Mouse (Mus musculus): ENCODE measurements around the gene Naaladl2. TPM values are rescaled to one million over a fixed set of nuclear protein-coding genes. Genes with fewer than 3 reads are reported as not detected.

The Naaladl2 gene
- polyA plus RNA-seq, 1 experiment = 1.0 TPM

DNA sequence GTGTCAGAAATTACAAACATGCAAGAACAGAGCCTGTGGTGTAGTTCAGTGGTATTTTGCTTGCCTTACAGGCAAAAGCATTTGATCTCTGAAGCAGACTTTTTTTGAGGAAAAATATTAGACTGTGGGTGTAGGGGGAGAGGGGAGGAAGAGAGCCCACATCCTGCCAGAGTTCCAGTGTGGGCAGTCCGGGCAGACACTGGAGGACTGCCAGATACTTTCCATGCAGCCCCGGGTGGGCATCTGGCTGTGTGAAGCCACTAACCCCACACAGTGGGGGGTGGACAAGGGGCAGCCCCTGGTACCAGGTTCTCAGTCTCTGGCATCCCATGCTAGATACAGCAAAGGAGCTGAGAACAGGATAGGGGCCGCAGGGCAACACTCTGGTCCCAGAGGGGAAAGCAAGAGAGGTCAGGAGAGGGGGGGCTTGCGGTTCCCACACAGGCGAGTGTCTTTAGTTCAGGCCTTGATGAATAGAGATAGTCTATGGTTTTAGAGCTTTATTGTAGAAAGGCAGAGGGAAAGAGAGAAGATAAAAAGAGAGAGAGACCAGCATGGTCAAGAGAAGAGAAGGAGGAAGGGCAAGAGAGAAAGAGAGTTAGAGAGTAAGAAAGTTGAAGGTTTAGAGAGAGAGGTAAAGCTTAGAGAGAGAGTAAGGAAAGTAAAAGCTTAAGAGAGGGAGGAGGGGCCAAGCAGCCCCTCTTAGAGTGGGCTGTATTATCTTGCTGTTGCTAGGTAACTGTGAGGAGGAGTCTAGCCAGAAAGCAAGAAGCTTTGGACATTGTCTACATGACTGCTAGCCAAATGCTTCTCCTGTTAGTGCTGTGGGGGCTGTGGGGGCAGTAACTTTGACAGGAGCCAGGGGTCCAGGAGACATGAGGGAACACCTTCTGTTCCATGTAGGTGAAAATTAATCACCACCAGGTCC lies 18.9 kb downstream of the Naaladl2 start:
- H3K4me3 ChIP-seq (replicated peaks; ENCODE audit: control insufficient read depth, low read depth, low read length) = no peak overlapping the region
- 47% methylated on average over 5 of the region's 5 CpGs for WGBS
- no peak overlapping the region for H3K27ac ChIP-seq (ENCODE audit: control insufficient read depth, insufficient read depth, low read depth, low read length, poor library complexity)
- TF ChIP-seq POLR2A (IDR thresholded peaks at IDR 0.05; ENCODE audit: borderline replicate concordance, control insufficient read depth, low read depth, low read length) (no peak), CTCF (IDR thresholded peaks at IDR 0.05; ENCODE audit: control insufficient read depth, insufficient read depth, low read length) (no peak)
- H3K4me1 ChIP-seq (ENCODE audit: control insufficient read depth, insufficient read depth, low read length) = no peaks in the 10 kb centered on the region

DNA sequence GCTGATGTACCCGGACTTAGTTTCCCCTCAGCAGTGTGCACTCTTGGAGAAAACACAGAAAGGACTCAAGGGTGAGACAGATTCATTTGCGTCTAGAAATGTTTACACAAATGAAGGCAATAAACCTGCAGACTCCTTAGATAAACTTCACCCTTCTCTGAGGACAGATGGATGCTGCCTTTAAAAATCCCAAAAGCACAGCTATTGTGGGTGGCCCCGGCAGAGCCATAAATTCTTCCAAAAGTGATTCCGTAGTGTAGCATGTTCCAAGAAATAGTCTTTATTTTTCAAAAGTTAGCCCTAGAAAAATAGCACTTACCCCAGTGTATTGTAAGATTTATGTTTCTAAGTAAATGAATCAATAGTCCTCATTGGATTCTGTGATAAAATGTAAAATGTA lies 31.0 kb downstream of the Naaladl2 start:
- no peaks in the 10 kb centered on the region for H3K4me1 ChIP-seq (ENCODE audit: control insufficient read depth, insufficient read depth, low read length)
- no peak overlapping the region for H3K4me3 ChIP-seq (replicated peaks; ENCODE audit: control insufficient read depth, low read depth, low read length)
- WGBS = 73% methylated on average over 4 of the region's 4 CpGs
- no peak for TF ChIP-seq CTCF (IDR thresholded peaks at IDR 0.05; ENCODE audit: control insufficient read depth, insufficient read depth, low read length)
- TF ChIP-seq POLR2A (IDR thresholded peaks at IDR 0.05; ENCODE audit: borderline replicate concordance, control insufficient read depth, low read depth, low read length) = no peak
- H3K27ac ChIP-seq (ENCODE audit: control insufficient read depth, insufficient read depth, low read depth, low read length, poor library complexity) = no peak overlapping the region

- 69% methylated on average over 3 of the region's 3 CpGs for WGBS
- Histone ChIP-seq H3K27ac (ENCODE audit: control insufficient read depth, insufficient read depth, low read depth, low read length, poor library complexity) (no peak overlapping the region), H3K4me1 (ENCODE audit: control insufficient read depth, insufficient read depth, low read length) (no peaks in the 10 kb centered on the region), H3K4me3 (replicated peaks; ENCODE audit: control insufficient read depth, low read depth, low read length) (no peak overlapping the region)
- TF ChIP-seq POLR2A (IDR thresholded peaks at IDR 0.05; ENCODE audit: borderline replicate concordance, control insufficient read depth, low read depth, low read length) = no peak
- TF ChIP-seq CTCF (IDR thresholded peaks at IDR 0.05; ENCODE audit: control insufficient read depth, insufficient read depth, low read length) = no peak
These were observed 35.1 kb downstream of the Naaladl2 start for GRCm38 (mm10) chr3:25108997-25109396.

DNA sequence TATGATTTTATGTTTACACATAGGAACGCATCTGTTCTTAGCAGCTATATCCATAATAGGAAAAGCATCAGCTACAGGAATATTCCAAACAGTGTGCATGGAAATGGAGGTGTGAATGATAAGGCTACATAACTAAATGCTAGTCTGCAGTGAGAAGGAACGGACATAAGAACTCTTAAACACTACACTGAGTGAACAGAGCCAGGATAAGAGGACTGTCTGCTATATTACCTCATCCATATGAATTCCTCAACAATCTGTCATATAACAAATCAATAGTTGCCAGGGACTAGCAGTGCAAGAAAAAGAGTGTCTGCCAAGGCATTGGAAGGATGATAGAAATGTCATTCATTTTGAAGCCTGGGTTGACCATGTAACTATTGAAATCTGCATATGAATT lies 51.1 kb downstream of the Naaladl2 start:
- Histone ChIP-seq H3K4me3 (replicated peaks; ENCODE audit: control insufficient read depth, low read depth, low read length) (no peak overlapping the region), H3K4me1 (ENCODE audit: control insufficient read depth, insufficient read depth, low read length) (no peaks in the 10 kb centered on the region), H3K27ac (ENCODE audit: control insufficient read depth, insufficient read depth, low read depth, low read length, poor library complexity) (no peak overlapping the region)
- 81% methylated on average over 2 of the region's 2 CpGs for WGBS
- no peak for TF ChIP-seq CTCF (IDR thresholded peaks at IDR 0.05; ENCODE audit: control insufficient read depth, insufficient read depth, low read length)

- 61% methylated on average over 1 of the region's 1 CpGs for WGBS
- H3K4me1 ChIP-seq (ENCODE audit: control insufficient read depth, insufficient read depth, low read length) = no peaks in the 10 kb centered on the region
These were observed 68.3 kb downstream of the Naaladl2 start for GRCm38 (mm10) chr3:25075785-25076184.

DNA sequence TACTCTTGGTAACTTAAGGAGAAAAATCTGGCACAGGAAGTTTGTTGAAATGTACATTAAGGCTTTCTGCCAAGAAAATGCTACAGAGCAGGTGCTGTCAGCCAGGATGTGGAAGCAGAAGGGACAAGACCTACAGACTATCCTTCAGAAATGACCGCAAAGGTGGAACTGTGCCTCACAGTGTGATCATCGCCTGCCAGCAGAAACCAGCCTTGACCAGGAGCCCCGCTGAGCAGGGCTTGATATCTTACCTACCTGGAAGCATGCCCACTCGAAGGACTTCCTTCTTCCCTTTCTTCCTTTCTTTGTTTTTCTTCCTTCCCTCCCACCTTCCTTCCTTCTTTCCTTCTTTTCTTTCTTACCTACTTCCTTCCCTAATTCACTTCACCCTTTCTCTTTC lies 69.8 kb downstream of the Naaladl2 start:
- TF ChIP-seq POLR2A (IDR thresholded peaks at IDR 0.05; ENCODE audit: borderline replicate concordance, control insufficient read depth, low read depth, low read length) (no peak), CTCF (IDR thresholded peaks at IDR 0.05; ENCODE audit: control insufficient read depth, insufficient read depth, low read length) (no peak)
- no peak overlapping the region for H3K27ac ChIP-seq (ENCODE audit: control insufficient read depth, insufficient read depth, low read depth, low read length, poor library complexity)
- whole genome bisulfite sequencing = 73% methylated on average over 4 of the region's 4 CpGs
- no peak overlapping the region for H3K4me3 ChIP-seq (replicated peaks; ENCODE audit: control insufficient read depth, low read depth, low read length)
- H3K4me1 ChIP-seq (ENCODE audit: control insufficient read depth, insufficient read depth, low read length) = no peaks in the 10 kb centered on the region

More at GRCm38 (mm10) chr3:25075785-25076184, 68.3 kb downstream of the Naaladl2 start:
- Histone ChIP-seq H3K4me3 (replicated peaks; ENCODE audit: control insufficient read depth, low read depth, low read length) (no peak overlapping the region), H3K27ac (ENCODE audit: control insufficient read depth, insufficient read depth, low read depth, low read length, poor library complexity) (no peak overlapping the region)
- TF ChIP-seq CTCF (IDR thresholded peaks at IDR 0.05; ENCODE audit: control insufficient read depth, insufficient read depth, low read length) = no peak
- TF ChIP-seq POLR2A (IDR thresholded peaks at IDR 0.05; ENCODE audit: borderline replicate concordance, control insufficient read depth, low read depth, low read length) = no peak

- no peak overlapping the region for H3K4me3 ChIP-seq (replicated peaks; ENCODE audit: control insufficient read depth, low read depth, low read length)
- H3K4me1 ChIP-seq (ENCODE audit: control insufficient read depth, insufficient read depth, low read length) = no peaks in the 10 kb centered on the region
- H3K27ac ChIP-seq (ENCODE audit: control insufficient read depth, insufficient read depth, low read depth, low read length, poor library complexity) = no peak overlapping the region
- WGBS = 79% methylated on average over 6 of the region's 6 CpGs
- no peak for TF ChIP-seq POLR2A (IDR thresholded peaks at IDR 0.05; ENCODE audit: borderline replicate concordance, control insufficient read depth, low read depth, low read length)
These were observed 70.2 kb downstream of the Naaladl2 start for GRCm38 (mm10) chr3:25073821-25074220.

DNA sequence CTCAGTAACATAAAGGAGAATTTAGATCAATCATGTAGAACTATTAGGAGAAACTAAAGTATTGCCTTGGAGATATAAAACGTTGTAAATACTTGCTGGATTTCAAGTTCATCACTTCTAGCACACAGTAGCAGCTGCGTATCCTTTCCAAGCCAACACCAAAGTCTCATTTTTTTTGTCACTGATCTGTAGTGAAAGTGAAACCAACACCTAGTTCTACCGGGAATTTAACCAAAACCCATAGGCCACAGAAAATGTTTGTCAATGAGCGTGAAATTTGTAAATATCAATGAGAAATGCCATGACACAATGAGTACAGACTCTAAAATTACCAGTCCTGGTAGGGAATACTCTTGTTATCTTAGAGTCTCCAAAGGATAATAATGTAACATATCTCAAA lies 80.8 kb downstream of the Naaladl2 start:
- Histone ChIP-seq H3K27ac (ENCODE audit: control insufficient read depth, insufficient read depth, low read depth, low read length, poor library complexity) (no peak overlapping the region), H3K4me3 (replicated peaks; ENCODE audit: control insufficient read depth, low read depth, low read length) (no peak overlapping the region), H3K4me1 (ENCODE audit: control insufficient read depth, insufficient read depth, low read length) (no peaks in the 10 kb centered on the region)
- TF ChIP-seq CTCF (IDR thresholded peaks at IDR 0.05; ENCODE audit: control insufficient read depth, insufficient read depth, low read length) (no peak), POLR2A (IDR thresholded peaks at IDR 0.05; ENCODE audit: borderline replicate concordance, control insufficient read depth, low read depth, low read length) (no peak)
- 62% methylated on average over 4 of the region's 4 CpGs for WGBS
